Mouse (Mus musculus) gastrocnemius, postnatal 36 days (tissue): ENCODE results near the gene Serpinb2. TPM values are rescaled to one million over a fixed set of nuclear protein-coding genes. Genes with fewer than 3 reads are reported as not detected.
A peak's percentile ranks its signal among the peaks of the same experiment; 100 is the strongest.

Source experiments
- DNase-seq, 2 experiments: peaks; one replicate each; pipeline ENCODE4 v3.0.0; 2022
- intact Hi-C: fragments of 180-260 bp; cut with DNase I; formaldehyde crosslinking; loops from one replicate; pipeline ENCODE4 v1.15.1; 2025
- long read RNA-seq, 2 experiments: library from polyadenylated mRNA; stranded (forward); transcript quantifications; one replicate each; pipeline ENCODE4 v2.0.0; 2021
- total RNA-seq, 2 experiments: library from RNA; stranded (reverse); gene quantifications; 2 replicates each; pipeline ENCODE4 v1.2.3; 2021

Gene Serpinb2
- total RNA-seq: not detected
- long read RNA-seq, experiment 1: 0 reads
- long read RNA-seq, experiment 2: 0 reads

DNA sequence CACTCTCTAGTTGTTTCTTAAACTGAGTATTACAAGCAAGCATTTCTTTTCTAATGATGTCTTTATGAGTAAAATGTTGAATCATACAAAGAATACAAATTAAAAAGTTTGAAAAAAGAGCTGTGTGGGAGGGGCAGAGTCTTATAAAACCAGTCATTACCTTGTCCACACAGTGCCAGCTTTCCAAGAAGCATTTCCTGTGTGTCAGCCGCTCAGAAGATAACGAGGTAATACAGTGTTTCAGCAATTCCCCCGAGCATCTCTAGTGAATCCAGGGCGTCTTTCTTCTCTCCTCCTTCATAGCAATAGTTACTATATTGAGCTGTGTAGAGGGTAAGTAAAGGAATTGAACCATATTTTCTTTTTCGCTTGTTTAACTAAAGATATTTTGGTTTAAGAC is at the start of gene Serpinb2:
Serpinb2 (plus strand) TSS at position 172 of the 400 bp plus-strand sequence.
- intact Hi-C loops: no loop called here
- DNase-seq: no peak

DNA sequence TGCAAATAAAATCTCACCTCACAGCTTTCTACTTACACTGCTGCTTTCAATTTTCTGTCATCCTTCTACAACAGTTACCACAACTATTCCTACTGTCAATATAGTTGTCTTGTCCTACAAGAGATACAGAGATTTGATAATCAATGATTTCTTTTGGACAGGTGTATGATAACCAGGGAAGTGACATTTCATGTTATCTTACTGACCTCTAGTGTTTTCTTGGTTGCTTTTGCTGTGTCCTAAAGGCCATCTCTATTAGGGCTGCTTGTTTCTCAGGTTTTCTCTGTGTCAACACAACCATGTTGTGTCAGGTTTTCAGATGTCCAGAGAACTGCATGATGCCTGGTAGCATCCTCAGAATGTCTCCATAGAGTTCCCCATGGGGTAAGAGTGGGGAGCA is 31.3 kb upstream of the Serpinb2 start:
- intact Hi-C loops: loop anchor here (10.0 kb wide), 1 partner anchor 235 kb away; no protein-coding TSS in a partner anchor
- DNase-seq: no peak

DNA sequence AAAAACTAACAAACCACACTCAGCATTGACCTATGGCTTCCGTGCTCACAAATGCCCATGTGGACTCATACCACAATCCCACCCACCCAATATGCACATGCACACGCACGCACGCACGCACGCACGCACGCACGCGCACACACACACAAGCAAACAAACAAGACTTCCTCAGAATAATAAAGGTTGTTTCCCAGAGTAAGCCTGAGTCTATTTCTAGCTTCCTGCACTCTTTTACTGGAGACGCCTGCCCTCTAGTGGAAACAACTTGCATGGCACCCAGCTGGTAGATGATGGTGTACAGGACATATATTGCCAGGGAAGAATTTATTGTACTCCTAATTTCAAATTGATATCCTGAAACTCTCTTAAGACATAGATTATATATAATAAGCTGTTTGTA is 29.8 kb upstream of the Serpinb2 start:
- peak; percentile 27 to 42 for DNase-seq
- intact Hi-C loops: loop anchor here (10.0 kb wide), 1 partner anchor 237 kb away; no protein-coding TSS in a partner anchor

- intact Hi-C loops: loop anchor here (10.0 kb wide), 1 partner anchor 245 kb away; no protein-coding TSS in a partner anchor
Observed at GRCm38 (mm10) chr1:107489577-107489976, 21.6 kb upstream of the Serpinb2 start.

GRCm38 (mm10) chr1:107496789-107497188 is 14.4 kb upstream of the Serpinb2 start:
- DNase-seq: no peak
- intact Hi-C loops: no loop called here

More at GRCm38 (mm10) chr1:107489577-107489976, 21.6 kb upstream of the Serpinb2 start:
- no peak for DNase-seq

GRCm38 (mm10) chr1:107502025-107502424 is 9.2 kb upstream of the Serpinb2 start:
- intact Hi-C loops: no loop called here
- no peak for DNase-seq

- intact Hi-C loops: no loop called here
- DNase-seq: no peak
Observed at GRCm38 (mm10) chr1:107503294-107503693, 7.9 kb upstream of the Serpinb2 start.

GRCm38 (mm10) chr1:107505898-107506562 is 5.2 kb upstream of the Serpinb2 start:
- intact Hi-C loops: no loop called here

DNA sequence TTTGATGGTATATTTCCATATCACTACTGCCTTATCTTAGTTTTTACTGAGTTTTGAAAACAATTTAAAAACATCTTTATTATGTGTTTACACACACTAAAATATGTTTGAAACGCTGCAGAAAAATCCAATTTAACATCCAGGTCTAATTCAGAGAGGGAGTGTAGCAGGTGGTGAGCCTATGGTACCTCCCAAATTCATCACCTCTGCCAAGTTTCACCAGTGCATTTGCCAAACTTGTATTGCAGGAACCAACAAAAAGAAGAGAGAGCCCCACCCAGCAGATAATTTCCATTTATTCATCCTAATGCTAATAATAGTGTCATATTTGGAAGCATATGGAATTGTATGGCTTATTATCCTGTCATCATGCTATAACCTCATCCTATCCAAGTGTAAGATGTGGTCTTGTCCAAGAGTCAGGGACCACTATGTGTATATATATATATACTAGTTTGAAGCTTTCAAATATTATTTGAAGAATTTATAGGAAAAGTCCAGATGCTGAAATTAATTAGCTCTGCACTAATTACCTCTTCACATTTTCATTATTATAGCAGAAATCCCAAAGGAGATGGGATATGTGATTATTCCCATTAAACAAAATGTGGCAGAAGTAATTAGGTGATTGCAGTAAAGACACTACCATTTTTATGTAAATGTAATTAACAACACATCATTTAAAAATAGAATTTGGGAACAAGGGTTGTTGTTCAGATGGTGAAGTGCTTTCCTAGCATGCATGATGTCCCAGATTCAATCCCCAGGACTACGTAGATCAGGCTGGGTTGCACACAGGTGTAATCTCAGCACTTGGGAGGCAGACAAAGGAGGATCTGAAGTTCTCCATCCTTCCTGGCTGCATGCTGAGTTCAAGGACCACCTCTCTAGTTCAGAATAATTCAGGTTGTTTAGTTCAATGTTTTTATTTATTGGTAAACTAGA is 1.2 kb downstream of the Serpinb2 start:
- DNase-seq: no peak
- intact Hi-C loops: no loop called here

More at GRCm38 (mm10) chr1:107505898-107506562, 5.2 kb upstream of the Serpinb2 start:
- DNase-seq: no peak

DNA sequence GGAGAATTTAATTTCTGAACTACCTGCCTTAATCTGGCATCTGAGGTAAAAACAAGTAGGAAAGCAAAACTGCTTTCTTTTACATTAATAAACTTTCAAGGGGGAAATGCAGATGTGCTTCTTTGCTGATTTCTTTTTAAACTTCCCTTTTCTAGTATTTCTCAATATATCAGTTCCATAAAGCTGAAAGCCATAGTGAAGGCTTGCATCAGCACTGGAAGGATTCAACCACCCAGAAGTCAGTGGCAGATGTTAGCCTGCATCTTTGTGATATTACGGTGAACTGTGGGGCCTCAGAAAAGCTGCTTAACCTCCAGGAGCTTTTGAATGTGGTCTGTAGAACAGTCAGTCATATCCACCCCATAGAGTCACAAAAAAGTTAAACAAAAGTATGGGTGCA is 2.3 kb downstream of the Serpinb2 start:
- intact Hi-C loops: no loop called here
- DNase-seq: no peak

DNA sequence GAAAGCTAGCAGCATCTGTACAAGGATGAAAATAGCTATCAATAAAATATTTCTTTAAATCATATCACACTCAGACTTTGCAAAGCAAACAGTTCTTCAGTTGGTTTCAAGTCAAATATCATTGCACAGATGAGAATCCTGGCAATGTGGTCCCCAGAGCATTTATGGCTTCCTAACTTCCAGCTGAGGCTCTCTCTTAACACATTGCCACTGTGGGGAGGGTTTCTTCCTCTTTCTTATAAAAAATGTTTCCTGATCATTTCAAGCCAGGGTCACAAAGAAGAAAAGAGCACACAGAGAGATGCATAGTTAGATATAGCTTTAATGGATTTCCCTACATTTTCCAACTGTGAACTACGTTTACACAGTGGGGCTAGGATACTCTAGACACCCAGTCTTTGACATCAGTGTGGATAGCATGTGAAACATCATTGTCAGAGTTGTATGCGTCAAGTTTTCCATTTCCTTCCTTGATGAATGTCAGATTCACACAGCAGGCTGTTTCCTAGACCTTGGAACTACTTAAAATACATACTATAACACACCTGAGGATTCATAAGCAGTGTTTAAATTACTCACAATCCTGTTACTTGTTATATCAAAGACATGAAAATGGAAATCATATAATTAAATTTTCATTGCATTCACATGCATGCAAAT is 4.7 kb downstream of the Serpinb2 start:
- intact Hi-C loops: no loop called here
- DNase-seq: no peak

DNA sequence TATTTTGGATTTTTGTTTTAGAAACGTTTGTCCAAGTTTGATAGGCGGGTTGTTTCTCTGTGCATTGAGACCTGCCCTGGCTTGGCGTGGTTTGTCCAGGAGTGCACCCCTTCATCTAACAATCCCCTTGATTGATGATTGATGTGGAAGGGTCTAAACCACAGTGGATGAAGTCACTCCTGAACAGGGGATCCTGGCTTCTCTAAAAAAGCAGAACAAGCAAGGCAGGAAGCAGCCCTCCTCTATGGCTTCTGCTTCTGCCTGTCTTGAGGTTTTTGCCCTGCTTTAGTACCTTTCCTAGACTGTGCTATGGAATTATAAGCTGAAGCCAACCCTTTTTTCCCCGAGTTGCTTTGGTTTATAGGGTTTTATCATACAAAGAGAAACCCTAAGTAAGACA is 14.4 kb downstream of the Serpinb2 start:
- intact Hi-C loops: no loop called here
- no peak for DNase-seq

DNA sequence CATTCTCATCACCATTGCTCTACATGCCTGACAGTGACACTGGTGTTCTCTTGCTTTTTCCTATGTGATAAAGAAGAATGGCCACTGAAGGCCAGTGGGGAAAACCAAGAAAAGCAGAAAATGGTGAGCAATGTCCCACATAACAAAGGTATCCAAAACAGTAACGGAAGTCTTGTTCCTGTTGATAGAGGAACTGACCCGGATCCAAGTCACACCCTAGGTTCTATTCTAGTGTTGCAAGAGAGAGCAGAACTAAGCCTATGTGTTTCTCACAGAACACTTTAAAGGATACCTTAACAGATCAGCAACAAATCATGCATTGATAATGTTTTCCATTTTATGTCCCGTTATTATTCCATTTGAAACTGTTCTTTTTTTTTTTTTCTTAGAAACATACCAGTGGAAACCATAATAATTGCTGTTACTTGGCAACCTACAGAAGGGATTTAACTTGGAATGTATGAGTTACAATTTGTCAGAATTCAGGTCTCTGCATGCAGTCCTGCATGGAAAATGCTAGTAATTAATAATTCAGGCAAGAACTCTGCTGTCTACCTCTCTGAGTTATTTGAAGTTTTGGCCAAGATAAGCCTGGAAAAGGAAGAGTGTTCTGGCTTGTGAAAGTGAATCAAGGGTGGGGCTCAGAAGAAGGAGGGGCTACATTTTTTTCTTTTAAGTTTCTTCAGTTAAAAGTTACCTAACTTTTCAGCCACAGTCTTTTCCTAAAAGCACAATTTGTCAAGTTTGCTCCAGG is 17.3 kb downstream of the Serpinb2 start:
- intact Hi-C loops: no loop called here

DNA sequence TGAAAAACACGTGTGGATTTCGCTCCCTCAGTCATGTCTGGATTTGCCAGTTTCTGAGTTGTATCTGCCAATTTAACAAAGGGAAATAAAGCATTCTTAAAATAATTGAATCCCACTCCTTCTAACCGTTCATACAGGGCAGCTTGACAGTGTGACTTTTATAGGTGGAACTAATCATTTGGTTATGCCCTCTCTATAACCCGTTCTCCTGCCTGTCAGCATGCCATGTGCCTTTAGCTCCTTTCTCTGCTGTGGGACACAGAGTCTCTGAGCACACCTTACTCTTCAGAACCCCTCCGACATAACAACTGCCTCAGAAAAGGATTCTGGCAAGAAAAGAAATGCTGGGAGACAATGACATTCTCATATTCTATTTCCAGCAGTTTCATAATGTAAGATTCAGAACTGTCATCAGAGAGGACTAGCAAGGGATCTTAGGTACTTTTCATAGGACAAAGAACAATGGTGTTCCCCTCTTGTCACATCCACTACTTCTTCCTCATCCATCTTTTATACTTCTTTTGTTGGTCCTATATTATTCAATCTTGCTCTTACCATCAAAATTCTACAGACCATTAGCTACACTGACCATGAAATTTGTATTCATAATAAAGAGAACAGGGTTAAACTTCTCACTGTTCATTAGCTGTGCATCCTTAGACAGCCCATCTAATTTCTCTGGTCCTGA is 18.3 kb downstream of the Serpinb2 start:
- DNase-seq: no peak
- intact Hi-C loops: no loop called here

More for the DNA sequence above, 17.3 kb downstream of the Serpinb2 start:
- DNase-seq: no peak

GRCm38 (mm10) chr1:107533736-107534135 is 22.5 kb downstream of the Serpinb2 start:
- DNase-seq: no peak
- intact Hi-C loops: no loop called here

- intact Hi-C loops: no loop called here
- no peak for DNase-seq
Observed at GRCm38 (mm10) chr1:107537435-107537834, 26.2 kb downstream of the Serpinb2 start.

DNA sequence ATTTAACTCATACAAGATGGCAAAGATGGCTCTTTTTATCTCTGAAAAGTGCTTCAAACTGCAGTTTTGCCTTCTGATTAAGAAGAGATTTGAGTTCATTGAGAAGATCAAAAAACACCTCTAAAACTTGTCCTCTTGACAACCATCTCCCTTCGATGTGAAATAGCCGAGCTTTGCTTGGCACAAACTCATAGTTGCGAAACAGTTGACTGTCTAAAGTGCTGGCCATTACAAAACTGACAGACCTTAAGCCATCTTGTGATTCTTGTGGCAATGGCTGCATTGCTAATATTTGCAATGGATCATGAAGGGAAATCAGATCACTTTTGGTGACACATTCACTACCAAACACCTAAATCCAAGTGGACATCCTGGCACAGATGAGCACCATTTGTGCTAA is 48.3 kb downstream of the Serpinb2 start:
- intact Hi-C loops: no loop called here
- DNase-seq: no peak

- intact Hi-C loops: no loop called here
- no peak for DNase-seq
Observed at GRCm38 (mm10) chr1:107562110-107562509, 50.9 kb downstream of the Serpinb2 start.

DNA sequence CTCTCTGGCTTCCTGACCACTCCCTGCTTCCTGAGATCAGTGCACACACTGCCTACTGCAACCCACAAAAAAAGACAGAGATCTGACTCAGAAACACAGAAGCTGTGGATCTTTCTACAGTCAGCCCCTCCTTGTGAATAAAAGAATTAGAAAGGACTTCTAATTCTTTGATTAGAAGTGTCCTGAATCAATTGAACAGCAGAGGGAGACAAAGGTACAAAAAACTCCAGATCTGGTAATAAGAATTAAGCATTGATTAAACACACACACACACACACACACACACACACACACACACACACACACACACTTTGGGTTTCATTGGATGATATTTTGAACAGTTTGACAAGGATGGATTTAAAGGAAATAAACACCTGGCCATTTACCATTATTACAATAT is 54.4 kb downstream of the Serpinb2 start:
- intact Hi-C loops: loop anchor here (2.0 kb wide), 1 partner anchor 27 kb away; no protein-coding TSS in a partner anchor
- DNase-seq: no peak
